Mouse (Mus musculus): ENCODE data around the gene Pmepa1. TPM values are rescaled to one million over a fixed set of nuclear protein-coding genes. Genes with fewer than 3 reads are reported as not detected.

Pmepa1 gene
- 10 to 100 TPM; 53.4 to 58.5 TPM for total RNA-seq (2021)
- long read RNA-seq, experiment 1, full-length matches to known transcripts = 106 of 123 reads
- long read RNA-seq, experiment 1, partial matches to known transcripts = 0 of 123 reads
- long read RNA-seq, experiment 1, other reads (novel, unspliced or antisense) = 17 of 123 reads
- long read RNA-seq, experiment 2, full-length matches to known transcripts = 87 of 102 reads
- long read RNA-seq, experiment 2, partial matches to known transcripts = 2 of 102 reads
- long read RNA-seq, experiment 2, other reads (novel, unspliced or antisense) = 13 of 102 reads

- peak; percentile 93 to 94 for DNase-seq (ENCODE audit: extremely low spot score in 1 of 2, low spot score in 2 of 2)
- TF ChIP-seq CTCF (IDR thresholded peaks at IDR 0.05) = peak; percentile 4
- Histone ChIP-seq H3K4me3 (peak within 1 kb of the TSS; percentile 78), H3K27ac (peak within 1 kb of the TSS; percentile 84)
- intact Hi-C loops (cut with DNase I) = loop anchor here (1.0 to 2.0 kb wide), 3 partner anchors 24 to 176 kb away; no protein-coding TSS in a partner anchor
Measured at GRCm38 (mm10) chr2:173276409-173276808, at the start of gene Pmepa1. TSS of gene Pmepa1 (minus strand) at chr2:173276533.

- no peak overlapping the region for H3K4me3 ChIP-seq
- DNase-seq (ENCODE audit: extremely low spot score in 1 of 2, low spot score in 2 of 2) = no peak
- H3K27ac ChIP-seq = no peak overlapping the region
- no peak for TF ChIP-seq CTCF (IDR thresholded peaks at IDR 0.05)
- intact Hi-C loops (cut with DNase I) = no loop called here
Measured at GRCm38 (mm10) chr2:173321754-173322153, 45.4 kb upstream of the Pmepa1 start.

GRCm38 (mm10) chr2:173321194-173321593 is 44.9 kb upstream of the Pmepa1 start:
- Histone ChIP-seq H3K27ac (no peak overlapping the region), H3K4me3 (no peak overlapping the region)
- intact Hi-C loops (cut with DNase I) = no loop called here
- no peak for DNase-seq (ENCODE audit: extremely low spot score in 1 of 2, low spot score in 2 of 2)
- TF ChIP-seq CTCF (IDR thresholded peaks at IDR 0.05) = no peak

GRCm38 (mm10) chr2:173314291-173314690 is 38.0 kb upstream of the Pmepa1 start:
- no peak for DNase-seq (ENCODE audit: extremely low spot score in 1 of 2, low spot score in 2 of 2)
- no peak overlapping the region for H3K4me3 ChIP-seq
- no peak overlapping the region for H3K27ac ChIP-seq
- no peak; the same call in 1 of the 2 replicates for TF ChIP-seq CTCF (IDR thresholded peaks at IDR 0.05)
- intact Hi-C loops (cut with DNase I) = no loop called here

- intact Hi-C loops (cut with DNase I) = loop anchor here (5.0 kb wide), 1 partner anchor 144 kb away; no protein-coding TSS in a partner anchor
- no peak for TF ChIP-seq CTCF (IDR thresholded peaks at IDR 0.05)
- Histone ChIP-seq H3K27ac (no peak overlapping the region), H3K4me3 (no peak overlapping the region)
- no peak for DNase-seq (ENCODE audit: extremely low spot score in 1 of 2, low spot score in 2 of 2)
Measured at GRCm38 (mm10) chr2:173308486-173308885, 32.2 kb upstream of the Pmepa1 start.

GRCm38 (mm10) chr2:173307984-173308383 is 31.7 kb upstream of the Pmepa1 start:
- no peak for TF ChIP-seq CTCF (IDR thresholded peaks at IDR 0.05)
- intact Hi-C loops (cut with DNase I) = loop anchor here (1.0 to 5.0 kb wide), 4 partner anchors 32 to 144 kb away; partner anchors contain the start of gene Pmepa1
- Histone ChIP-seq H3K27ac (no peak overlapping the region), H3K4me3 (no peak overlapping the region)
- no peak for DNase-seq (ENCODE audit: extremely low spot score in 1 of 2, low spot score in 2 of 2)

DNA sequence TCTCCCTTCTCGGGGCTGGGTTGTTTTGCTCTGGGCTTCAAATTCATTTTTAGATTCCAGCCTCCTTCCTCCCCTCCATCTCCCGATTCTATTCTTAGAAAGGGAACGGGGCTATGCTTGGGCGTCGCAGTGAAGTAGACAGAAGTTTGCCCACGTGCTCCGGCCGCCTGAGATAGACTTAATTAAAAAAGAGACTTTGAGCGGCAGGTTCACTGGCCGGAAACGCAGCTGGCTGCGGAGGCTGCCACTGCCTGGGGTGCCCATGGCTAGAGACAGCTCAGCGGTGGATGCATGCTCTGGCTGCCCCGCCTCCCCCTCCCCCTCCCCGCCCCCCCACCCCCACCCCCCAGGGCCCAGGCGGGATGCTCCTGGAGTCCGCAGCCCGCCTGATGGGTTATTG is 31.2 kb upstream of the Pmepa1 start:
- intact Hi-C loops (cut with DNase I) = loop anchor here (1.0 to 5.0 kb wide), 4 partner anchors 31 to 145 kb away; partner anchors contain the start of gene Pmepa1
- no peak overlapping the region for H3K4me3 ChIP-seq
- no peak overlapping the region for H3K27ac ChIP-seq
- TF ChIP-seq CTCF (IDR thresholded peaks at IDR 0.05) = no peak
- DNase-seq (ENCODE audit: extremely low spot score in 1 of 2, low spot score in 2 of 2) = peak; percentile 59 to 62

DNA sequence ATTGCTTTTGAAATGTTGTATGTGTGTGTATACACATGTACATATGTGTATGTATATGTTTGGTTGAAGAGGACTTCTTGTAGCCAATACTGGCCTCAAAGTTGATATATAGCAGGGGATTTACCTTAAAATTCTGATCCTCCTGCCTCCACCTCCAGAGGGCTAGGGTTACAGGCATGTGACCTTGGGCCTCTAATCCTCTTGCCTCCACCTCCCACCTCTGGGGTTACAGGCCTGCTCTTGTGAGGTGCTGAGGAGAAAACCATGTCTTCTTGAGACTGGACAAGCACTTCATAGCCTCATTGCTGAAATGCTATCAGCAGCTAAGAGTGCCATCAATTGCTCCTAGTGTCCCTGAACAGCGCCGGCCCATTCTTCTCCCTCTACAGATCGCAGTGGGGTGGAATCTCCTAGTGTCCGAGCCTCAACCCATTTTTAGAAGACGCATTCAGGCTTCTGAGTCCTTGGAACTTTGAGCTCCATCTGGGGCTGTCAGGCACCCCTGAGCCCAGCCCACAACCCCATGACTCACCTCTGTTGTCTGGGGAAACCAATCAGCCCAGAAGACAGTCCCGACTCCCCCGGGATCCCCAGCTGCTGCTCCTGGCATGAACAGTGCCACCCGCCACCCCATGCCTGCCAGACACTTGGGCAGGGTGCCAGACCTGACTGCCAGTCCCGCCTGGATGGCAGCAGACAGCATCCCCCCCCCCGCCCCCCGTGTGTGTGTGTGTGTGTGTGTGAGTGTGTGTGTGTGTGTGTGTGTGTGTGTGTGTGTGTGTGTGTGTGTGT is 30.6 kb upstream of the Pmepa1 start:
- Histone ChIP-seq H3K4me3 (no peak overlapping the region), H3K27ac (no peak overlapping the region)
- no peak for TF ChIP-seq CTCF (IDR thresholded peaks at IDR 0.05)
- intact Hi-C loops (cut with DNase I) = loop anchor here (1.0 to 5.0 kb wide), 4 partner anchors 31 to 145 kb away; partner anchors contain the start of gene Pmepa1
- peak; percentile 82 to 85 for DNase-seq (ENCODE audit: extremely low spot score in 1 of 2, low spot score in 2 of 2)

GRCm38 (mm10) chr2:173305011-173305410 is 28.7 kb upstream of the Pmepa1 start:
- no peak overlapping the region for H3K4me3 ChIP-seq
- TF ChIP-seq CTCF (IDR thresholded peaks at IDR 0.05) = no peak
- H3K27ac ChIP-seq = no peak overlapping the region
- no peak for DNase-seq (ENCODE audit: extremely low spot score in 1 of 2, low spot score in 2 of 2)
- intact Hi-C loops (cut with DNase I) = loop anchor here (5.0 kb wide), 1 partner anchor 147 kb away; no protein-coding TSS in a partner anchor

- peak; percentile 48 for TF ChIP-seq CTCF (IDR thresholded peaks at IDR 0.05)
- intact Hi-C loops (cut with DNase I) = loop anchor here (2.0 kb wide), 1 partner anchor 24 kb away; the partner anchor contains the start of gene Pmepa1
- DNase-seq (ENCODE audit: extremely low spot score in 1 of 2, low spot score in 2 of 2) = peak; percentile 28 to 48
Measured at GRCm38 (mm10) chr2:173300663-173301630, 24.6 kb upstream of the Pmepa1 start.

DNA sequence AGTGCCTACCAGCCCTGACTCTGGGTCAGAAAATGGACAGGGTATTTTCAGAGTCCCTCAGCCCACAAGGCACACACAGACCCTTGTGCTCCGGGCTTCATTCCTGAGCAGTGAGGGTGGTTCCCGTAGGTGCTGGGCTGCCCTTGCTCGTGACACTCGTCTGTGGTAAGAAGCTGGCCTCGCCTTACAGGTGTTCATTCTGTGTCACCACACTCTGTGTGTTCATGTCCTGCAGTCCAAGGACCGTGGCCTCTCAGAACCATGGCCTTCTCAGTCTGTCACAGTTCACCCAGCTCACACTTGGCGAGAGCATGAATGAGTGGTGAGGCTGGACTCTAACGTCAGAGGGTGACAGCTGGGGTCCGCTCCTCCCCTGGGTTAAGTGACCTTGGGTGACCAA is 20.1 kb upstream of the Pmepa1 start:
- no peak overlapping the region for H3K27ac ChIP-seq
- TF ChIP-seq CTCF (IDR thresholded peaks at IDR 0.05) = no peak
- H3K4me3 ChIP-seq = no peak overlapping the region
- intact Hi-C loops (cut with DNase I) = no loop called here
- no peak for DNase-seq (ENCODE audit: extremely low spot score in 1 of 2, low spot score in 2 of 2)

More at GRCm38 (mm10) chr2:173300663-173301630, 24.6 kb upstream of the Pmepa1 start:
- Histone ChIP-seq H3K4me3 (no peak overlapping the region), H3K27ac (peak overlapping the region; percentile 76)
